Comparison of ENCODE assay signal across 29 mouse cellular contexts in the genomic region with DNA sequence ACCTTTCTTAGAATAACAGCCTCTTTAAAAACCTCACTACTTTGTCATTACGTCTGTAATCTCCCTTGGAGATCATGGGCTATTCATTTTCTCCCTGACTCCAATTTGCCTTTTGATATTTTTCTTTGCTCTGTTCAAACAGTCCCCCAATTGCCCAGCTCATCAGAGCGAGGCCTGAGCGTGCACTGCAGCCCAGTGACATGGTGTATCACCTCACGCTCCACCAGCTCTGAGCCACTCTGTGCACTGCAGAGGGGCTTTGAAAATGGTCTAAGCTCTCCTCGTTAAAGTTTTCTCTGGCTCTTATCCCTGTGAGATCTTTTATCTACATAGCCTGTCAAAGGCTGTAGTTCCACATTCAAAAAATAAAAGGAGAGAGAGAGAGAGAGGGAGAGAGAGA.
DNase-seq lines count a peak whose midpoint lies in the region; ATAC-seq and TF ChIP-seq lines count a peak whose summit lies in the region.
"Had no signal": no experiment of that assay in that cellular context is flagged by ENCODE, and none has a peak within 500 bp of the region (broad histone marks: within the 10 kb centered on the region; RNA-seq: fewer than 3 reads in every experiment).

No protein-coding gene starts in this region.

- H3K27ac ChIP-seq in hindbrain, embryonic 16.5 days (ENCODE audit: low read depth, low read length) = no peak overlapping the region
- H3K27ac ChIP-seq in hindbrain, embryonic 13.5 days = no peak overlapping the region
- no peak overlapping the region for H3K27ac ChIP-seq in kidney, postnatal 0 days
- H3K27ac ChIP-seq: forebrain, embryonic 12.5 days; heart, embryonic 15.5 days; limb, embryonic 12.5 days; liver, embryonic 15.5 days; stomach, postnatal 0 days had no signal

- intact Hi-C loops in left cerebral cortex, postnatal 10 days (cut with DNase I) = no loop called here

- no peaks in the 10 kb centered on the region for H3K4me1 ChIP-seq in hindbrain, embryonic 16.5 days (ENCODE audit: control insufficient read depth, insufficient read depth, low read depth, low read length)
- peaks cover 2% of the 10 kb centered on the region; the same call in 1 of the 2 replicates for H3K4me1 ChIP-seq in hindbrain, embryonic 13.5 days (replicated peaks)
- no peaks in the 10 kb centered on the region for H3K4me1 ChIP-seq in kidney, postnatal 0 days (replicated peaks; ENCODE audit: insufficient read depth, low read length)
- H3K4me1 ChIP-seq: limb, embryonic 12.5 days; liver, embryonic 15.5 days had no signal

- no peaks in the 10 kb centered on the region; the same call in 1 of the 2 replicates for H3K27me3 ChIP-seq in hindbrain, embryonic 16.5 days (replicated peaks; ENCODE audit: control insufficient read depth, insufficient read depth, low read length)
- no peaks in the 10 kb centered on the region for H3K27me3 ChIP-seq in hindbrain, embryonic 13.5 days
- H3K27me3 ChIP-seq in kidney, postnatal 0 days (ENCODE audit: insufficient read depth, low read length) = no peaks in the 10 kb centered on the region
- H3K27me3 ChIP-seq: forebrain, embryonic 12.5 days; heart, embryonic 15.5 days; limb, embryonic 12.5 days; liver, embryonic 15.5 days had no signal

- H3K9ac ChIP-seq in hindbrain, embryonic 16.5 days (ENCODE audit: low read depth, low read length) = no peak overlapping the region
- H3K9ac ChIP-seq in hindbrain, embryonic 13.5 days = no peak overlapping the region
- no peak overlapping the region for H3K9ac ChIP-seq in kidney, postnatal 0 days (ENCODE audit: low read depth, low read length)
- H3K9ac ChIP-seq: forebrain, embryonic 12.5 days; heart, embryonic 15.5 days; limb, embryonic 12.5 days; liver, embryonic 15.5 days; lung, embryonic 14.5 days had no signal

- H3K4me3 ChIP-seq in hindbrain, embryonic 16.5 days (ENCODE audit: low read length) = no peak overlapping the region
- no peak overlapping the region for H3K4me3 ChIP-seq in hindbrain, embryonic 13.5 days
- no peak overlapping the region for H3K4me3 ChIP-seq in kidney, postnatal 0 days (replicated peaks; ENCODE audit: low read depth, low read length)
- H3K4me3 ChIP-seq: erythroblast, embryonic 14.5 days; forebrain, embryonic 12.5 days; heart, embryonic 15.5 days; limb, embryonic 12.5 days; liver, embryonic 15.5 days had no signal

- 23% methylated on average over 5 of the region's 5 CpGs for WGBS in hindbrain, embryonic 16.5 days
- 22% methylated on average over 5 of the region's 5 CpGs for WGBS in hindbrain, embryonic 13.5 days
- 12% methylated on average over 5 of the region's 5 CpGs for WGBS in kidney, postnatal 0 days

- no peak overlapping the region for H3K4me2 ChIP-seq in hindbrain, embryonic 16.5 days (ENCODE audit: low read length)
- no peak overlapping the region for H3K4me2 ChIP-seq in hindbrain, embryonic 13.5 days
- H3K4me2 ChIP-seq in kidney, postnatal 0 days (ENCODE audit: low read length) = no peak overlapping the region
- H3K4me2 ChIP-seq: forebrain, embryonic 12.5 days; heart, embryonic 15.5 days; limb, embryonic 12.5 days; liver, embryonic 15.5 days; lung, embryonic 14.5 days had no signal

- no peak for TF ChIP-seq POLR2A in brain, embryonic 14.5 days (IDR thresholded peaks at IDR 0.05; ENCODE audit: borderline replicate concordance, extremely low read depth, insufficient read depth, insufficient read length, poor library complexity, severe bottlenecking)

- peak; percentile 37 for DNase-seq in kidney, postnatal 0 days (ENCODE audit: low spot score)
- DNase-seq in kidney, postnatal 10 days = no peak
- DNase-seq in Muller cell, postnatal 12 days (ENCODE audit: inconsistent ontology term) = peak; percentile 32
- peak; percentile 73 for DNase-seq in brain, embryonic 14.5 days (ENCODE audit: low read depth)
- no peak for DNase-seq in left cerebral cortex, postnatal 10 days (ENCODE audit: extremely low spot score in 1 of 2, low spot score in 2 of 2)
- DNase-seq: adrenal gland, adult 2 months; adrenal gland, postnatal 36 days; B cell, adult 2 months; cerebellum, adult 2 months; cerebellum, postnatal 14 days; gastrocnemius, postnatal 10 days; kidney, adult 11 months; kidney, postnatal 25 days; layer of hippocampus, postnatal 36 days; lung, embryonic 14.5 days; lung, postnatal 14 days; right cerebral cortex, postnatal 4 days; thymus, adult 18-20 months; thymus, postnatal 25 days had no signal

- no peak for TF ChIP-seq CTCF in kidney, postnatal 0 days (IDR thresholded peaks at IDR 0.05; ENCODE audit: low read depth)
- no peak for TF ChIP-seq CTCF in brain, embryonic 14.5 days (IDR thresholded peaks at IDR 0.05; ENCODE audit: borderline replicate concordance, extremely low read depth, insufficient read depth, insufficient read length)

- H3K9me3 ChIP-seq in hindbrain, embryonic 16.5 days (ENCODE audit: control insufficient read depth, low read length) = no peaks in the 10 kb centered on the region
- no peaks in the 10 kb centered on the region for H3K9me3 ChIP-seq in hindbrain, embryonic 13.5 days
- H3K9me3 ChIP-seq in kidney, postnatal 0 days (replicated peaks; ENCODE audit: low read length) = no peaks in the 10 kb centered on the region
- H3K9me3 ChIP-seq: forebrain, embryonic 12.5 days; heart, embryonic 15.5 days; limb, embryonic 12.5 days; liver, embryonic 15.5 days had no signal

- H3K36me3 ChIP-seq in hindbrain, embryonic 16.5 days (ENCODE audit: control insufficient read depth, insufficient read depth, low read length) = no peaks in the 10 kb centered on the region
- no peaks in the 10 kb centered on the region for H3K36me3 ChIP-seq in hindbrain, embryonic 13.5 days
- no peaks in the 10 kb centered on the region for H3K36me3 ChIP-seq in kidney, postnatal 0 days (ENCODE audit: insufficient read depth, low read length)
- H3K36me3 ChIP-seq: forebrain, embryonic 12.5 days; heart, embryonic 15.5 days; limb, embryonic 12.5 days; liver, embryonic 15.5 days had no signal

- peak; percentile 61; the same call in 1 of the 2 replicates for ATAC-seq in hindbrain, embryonic 16.5 days
- ATAC-seq in hindbrain, embryonic 13.5 days (ENCODE audit: low FRiP score) = no peak
- ATAC-seq in kidney, postnatal 0 days (replicated peaks; ENCODE audit: low FRiP score, low read depth) = no peak
- ATAC-seq: activated CD4-positive, CD25-positive, alpha-beta regulatory T cell, adult 4 months; inflammation-experienced regulatory T-cells, adult 6 months had no signal

Comparison
In these comparisons a context has a peak if more than half of its experiments do, and no peak if none do; other contexts are left out.
1. DNase-seq: peak in kidney, postnatal 0 days (single experiment), Muller cell, postnatal 12 days (single experiment) and brain, embryonic 14.5 days (single experiment); none in kidney, postnatal 10 days (single experiment) and left cerebral cortex, postnatal 10 days (0 of 2).